Mouse (Mus musculus): ENCODE measurements around the gene Il11ra1. TPM values are rescaled to one million over a fixed set of nuclear protein-coding genes. Genes with fewer than 3 reads are reported as not detected.

Gene Il11ra1
- polyA plus RNA-seq, 1 experiment from 2014 or later: 142 TPM

GRCm38 (mm10) chr4:41744131-41744530, 44.3 kb downstream of the Il11ra1 start:
- Histone ChIP-seq H3K36me3 (ENCODE audit: control insufficient read depth, insufficient read depth) (peaks cover 10% of the 10 kb centered on the region), H3K9ac (ENCODE audit: low read length) (no peak overlapping the region), H3K4me1 (ENCODE audit: control insufficient read depth, insufficient read depth, low read length) (peaks cover 11% of the 10 kb centered on the region), H3K4me2 (ENCODE audit: low read depth, low read length) (no peak overlapping the region), H3K27ac (ENCODE audit: low read length) (no peak overlapping the region), H3K9me3 (replicated peaks; ENCODE audit: control insufficient read depth, low read length) (peaks cover 17% of the 10 kb centered on the region), H3K27me3 (ENCODE audit: control insufficient read depth, insufficient read depth, low read length) (no peaks in the 10 kb centered on the region), H3K4me3 (ENCODE audit: low read length) (no peak overlapping the region)
- no peak for ATAC-seq (replicated peaks; ENCODE audit: extremely low read depth, insufficient read depth, low FRiP score)
- WGBS: 57% methylated on average over 2 of the region's 2 CpGs

- Histone ChIP-seq H3K9ac (ENCODE audit: low read length) (no peak overlapping the region), H3K9me3 (replicated peaks; ENCODE audit: control insufficient read depth, low read length) (peaks cover 17% of the 10 kb centered on the region), H3K4me2 (ENCODE audit: low read depth, low read length) (no peak overlapping the region), H3K27me3 (ENCODE audit: control insufficient read depth, insufficient read depth, low read length) (no peaks in the 10 kb centered on the region), H3K4me3 (ENCODE audit: low read length) (no peak overlapping the region), H3K27ac (ENCODE audit: low read length) (no peak overlapping the region), H3K4me1 (ENCODE audit: control insufficient read depth, insufficient read depth, low read length) (peaks cover 5% of the 10 kb centered on the region), H3K36me3 (ENCODE audit: control insufficient read depth, insufficient read depth) (peaks cover 8% of the 10 kb centered on the region; the same call in 1 of the 2 replicates)
- ATAC-seq (replicated peaks; ENCODE audit: extremely low read depth, insufficient read depth, low FRiP score): no peak
- WGBS: 48% methylated on average over 1 of the region's 1 CpGs
Measured at GRCm38 (mm10) chr4:41745021-41745420, 45.2 kb downstream of the Il11ra1 start.

- Histone ChIP-seq H3K27ac (ENCODE audit: low read length) (peak within 1 kb of the TSS; percentile 97), H3K27me3 (ENCODE audit: control insufficient read depth, insufficient read depth, low read length) (no peaks in the 10 kb centered on the region), H3K9me3 (replicated peaks; ENCODE audit: control insufficient read depth, low read length) (no peaks in the 10 kb centered on the region), H3K4me3 (ENCODE audit: low read length) (peak within 1 kb of the TSS; percentile 85), H3K4me1 (ENCODE audit: control insufficient read depth, insufficient read depth, low read length) (peaks cover 28% of the 10 kb centered on the region), H3K36me3 (ENCODE audit: control insufficient read depth, insufficient read depth) (peaks cover 11% of the 10 kb centered on the region), H3K9ac (ENCODE audit: low read length) (peak within 1 kb of the TSS; percentile 87), H3K4me2 (ENCODE audit: low read depth, low read length) (peak within 1 kb of the TSS; percentile 80)
- WGBS: 12% methylated on average over 14 of the region's 14 CpGs
- ATAC-seq (replicated peaks; ENCODE audit: extremely low read depth, insufficient read depth, low FRiP score): peak; percentile 38
Measured at GRCm38 (mm10) chr4:41754797-41755337, 55.1 kb downstream of the Il11ra1 start, which contains the start of gene Galt. Galt (plus strand) TSS chr4:41755228.

- peak within 1 kb of the TSS; percentile 85 for H3K4me3 ChIP-seq (ENCODE audit: low read length)
- peak; percentile 71 for ATAC-seq (replicated peaks; ENCODE audit: extremely low read depth, insufficient read depth, low FRiP score)
- peak within 1 kb of the TSS; percentile 97 for H3K27ac ChIP-seq (ENCODE audit: low read length)
- no peaks in the 10 kb centered on the region for H3K9me3 ChIP-seq (replicated peaks; ENCODE audit: control insufficient read depth, low read length)
- H3K27me3 ChIP-seq (ENCODE audit: control insufficient read depth, insufficient read depth, low read length): no peaks in the 10 kb centered on the region
- peak within 1 kb of the TSS; percentile 87 for H3K9ac ChIP-seq (ENCODE audit: low read length)
- peak within 1 kb of the TSS; percentile 80 for H3K4me2 ChIP-seq (ENCODE audit: low read depth, low read length)
- H3K36me3 ChIP-seq (ENCODE audit: control insufficient read depth, insufficient read depth): peaks cover 11% of the 10 kb centered on the region
- WGBS: under 1% methylated on average over 56 of the region's 57 CpGs
- peaks cover 30% of the 10 kb centered on the region for H3K4me1 ChIP-seq (ENCODE audit: control insufficient read depth, insufficient read depth, low read length)
Measured at GRCm38 (mm10) chr4:41755338-41756305, 55.8 kb downstream of the Il11ra1 start, which contains the start of gene Sigmar1. Sigmar1 (minus strand) TSS chr4:41756157.

GRCm38 (mm10) chr4:41756440-41756839, 56.7 kb downstream of the Il11ra1 start:
- H3K4me1 ChIP-seq (ENCODE audit: control insufficient read depth, insufficient read depth, low read length): peaks cover 36% of the 10 kb centered on the region
- peak overlapping the region; percentile 44; the same call in 1 of the 2 replicates for H3K27ac ChIP-seq (ENCODE audit: low read length)
- ATAC-seq (replicated peaks; ENCODE audit: extremely low read depth, insufficient read depth, low FRiP score): no peak
- peaks cover 11% of the 10 kb centered on the region for H3K36me3 ChIP-seq (ENCODE audit: control insufficient read depth, insufficient read depth)
- H3K4me3 ChIP-seq (ENCODE audit: low read length): peak overlapping the region; percentile 85
- H3K9me3 ChIP-seq (replicated peaks; ENCODE audit: control insufficient read depth, low read length): no peaks in the 10 kb centered on the region
- H3K4me2 ChIP-seq (ENCODE audit: low read depth, low read length): peak overlapping the region; percentile 80
- peak overlapping the region; percentile 87 for H3K9ac ChIP-seq (ENCODE audit: low read length)
- H3K27me3 ChIP-seq (ENCODE audit: control insufficient read depth, insufficient read depth, low read length): no peaks in the 10 kb centered on the region
- WGBS: 70% methylated on average over 8 of the region's 8 CpGs

GRCm38 (mm10) chr4:41757321-41757720, 57.5 kb downstream of the Il11ra1 start:
- Histone ChIP-seq H3K4me1 (ENCODE audit: control insufficient read depth, insufficient read depth, low read length) (peaks cover 45% of the 10 kb centered on the region), H3K27me3 (ENCODE audit: control insufficient read depth, insufficient read depth, low read length) (no peaks in the 10 kb centered on the region), H3K4me3 (ENCODE audit: low read length) (no peak overlapping the region), H3K27ac (ENCODE audit: low read length) (no peak overlapping the region), H3K9ac (ENCODE audit: low read length) (no peak overlapping the region), H3K36me3 (ENCODE audit: control insufficient read depth, insufficient read depth) (peaks cover 11% of the 10 kb centered on the region), H3K4me2 (ENCODE audit: low read depth, low read length) (no peak overlapping the region), H3K9me3 (replicated peaks; ENCODE audit: control insufficient read depth, low read length) (no peaks in the 10 kb centered on the region)
- 90% methylated on average over 13 of the region's 13 CpGs for WGBS
- no peak for ATAC-seq (replicated peaks; ENCODE audit: extremely low read depth, insufficient read depth, low FRiP score)

- no peak overlapping the region for H3K4me3 ChIP-seq (ENCODE audit: low read length)
- H3K27ac ChIP-seq (ENCODE audit: low read length): peak overlapping the region; percentile 99; the same call in 1 of the 2 replicates
- peaks cover 50% of the 10 kb centered on the region for H3K4me1 ChIP-seq (ENCODE audit: control insufficient read depth, insufficient read depth, low read length)
- ATAC-seq (replicated peaks; ENCODE audit: extremely low read depth, insufficient read depth, low FRiP score): no peak
- H3K27me3 ChIP-seq (ENCODE audit: control insufficient read depth, insufficient read depth, low read length): no peaks in the 10 kb centered on the region
- H3K9ac ChIP-seq (ENCODE audit: low read length): no peak overlapping the region
- H3K9me3 ChIP-seq (replicated peaks; ENCODE audit: control insufficient read depth, low read length): no peaks in the 10 kb centered on the region
- peaks cover 11% of the 10 kb centered on the region for H3K36me3 ChIP-seq (ENCODE audit: control insufficient read depth, insufficient read depth)
- 73% methylated on average over 11 of the region's 11 CpGs for WGBS
- no peak overlapping the region for H3K4me2 ChIP-seq (ENCODE audit: low read depth, low read length)
Measured at GRCm38 (mm10) chr4:41758021-41758420, 58.2 kb downstream of the Il11ra1 start.

- 90% methylated on average over 4 of the region's 4 CpGs for WGBS
- Histone ChIP-seq H3K9me3 (replicated peaks; ENCODE audit: control insufficient read depth, low read length) (no peaks in the 10 kb centered on the region), H3K9ac (ENCODE audit: low read length) (peak overlapping the region; percentile 69), H3K36me3 (ENCODE audit: control insufficient read depth, insufficient read depth) (peaks cover 11% of the 10 kb centered on the region), H3K4me1 (ENCODE audit: control insufficient read depth, insufficient read depth, low read length) (peaks cover 50% of the 10 kb centered on the region), H3K27ac (ENCODE audit: low read length) (peak overlapping the region; percentile 99), H3K4me3 (ENCODE audit: low read length) (no peak overlapping the region), H3K27me3 (ENCODE audit: control insufficient read depth, insufficient read depth, low read length) (no peaks in the 10 kb centered on the region), H3K4me2 (ENCODE audit: low read depth, low read length) (no peak overlapping the region)
- no peak for ATAC-seq (replicated peaks; ENCODE audit: extremely low read depth, insufficient read depth, low FRiP score)
Measured at GRCm38 (mm10) chr4:41758701-41759100, 58.9 kb downstream of the Il11ra1 start.

- ATAC-seq (replicated peaks; ENCODE audit: extremely low read depth, insufficient read depth, low FRiP score): no peak
- Histone ChIP-seq H3K9me3 (replicated peaks; ENCODE audit: control insufficient read depth, low read length) (no peaks in the 10 kb centered on the region), H3K27ac (ENCODE audit: low read length) (peak overlapping the region; percentile 99), H3K4me1 (ENCODE audit: control insufficient read depth, insufficient read depth, low read length) (peaks cover 48% of the 10 kb centered on the region), H3K4me2 (ENCODE audit: low read depth, low read length) (peak overlapping the region; percentile 69), H3K9ac (ENCODE audit: low read length) (peak overlapping the region; percentile 69), H3K4me3 (ENCODE audit: low read length) (no peak overlapping the region), H3K27me3 (ENCODE audit: control insufficient read depth, insufficient read depth, low read length) (no peaks in the 10 kb centered on the region), H3K36me3 (ENCODE audit: control insufficient read depth, insufficient read depth) (peaks cover 11% of the 10 kb centered on the region)
- 44% methylated on average over 9 of the region's 9 CpGs for WGBS
Measured at GRCm38 (mm10) chr4:41759206-41759605, 59.4 kb downstream of the Il11ra1 start.
